Mouse (Mus musculus): ENCODE data around the gene Cfd.
A peak's percentile ranks its signal among the peaks of the same experiment; 100 is the strongest.

The Cfd gene

GRCm38 (mm10) chr10:79860079-79860911, 30.4 kb upstream of the Cfd start:
- no peak for DNase-seq (ENCODE audit: inconsistent age in 2 of 2, low spot score in 1 of 2)

DNA sequence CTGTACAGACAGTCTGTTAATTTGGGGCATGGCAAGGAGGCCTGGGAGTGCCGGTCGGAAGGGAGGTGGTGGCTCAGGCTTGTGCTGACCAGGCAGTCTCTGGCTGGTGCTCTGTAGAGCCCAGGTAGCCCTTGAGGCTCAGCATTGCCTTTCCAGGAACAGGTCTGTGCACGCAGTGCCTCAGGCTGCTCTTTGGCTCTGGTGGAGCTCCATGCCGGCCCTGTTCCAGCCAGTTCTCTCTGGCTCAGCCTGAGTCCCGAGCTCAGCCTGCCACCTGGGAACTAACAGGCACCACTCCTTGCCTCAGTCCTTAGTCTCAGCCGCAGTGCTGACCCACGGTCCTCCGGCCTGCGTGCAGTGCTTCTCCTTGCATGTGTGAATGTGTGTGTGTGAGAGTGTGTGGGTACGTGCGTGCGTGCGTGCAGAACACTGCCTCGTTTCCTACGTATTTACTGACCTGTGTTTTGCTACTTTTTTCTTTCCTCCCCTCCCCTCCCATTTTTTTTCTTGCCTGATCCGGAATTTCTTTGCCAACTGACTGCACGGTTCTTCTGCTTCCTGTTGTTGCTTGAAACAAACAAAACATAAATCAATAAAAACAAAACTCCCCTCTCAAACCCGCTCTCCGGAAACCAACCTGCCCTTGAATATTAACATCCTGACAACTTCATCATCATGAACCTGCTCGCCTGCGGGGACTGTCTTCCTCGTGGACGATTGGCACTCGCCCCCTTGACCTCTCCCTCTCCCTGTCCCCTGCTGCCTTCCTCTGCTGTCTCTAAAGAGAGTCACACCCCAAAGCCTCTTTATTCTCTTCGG, 29.2 kb upstream of the Cfd start:
- DNase-seq (ENCODE audit: inconsistent age in 2 of 2, low spot score in 1 of 2): peak in 1 of 2 experiments; percentile 46

GRCm38 (mm10) chr10:79862049-79862788, 28.4 kb upstream of the Cfd start:
- peak in 1 of 2 experiments; percentile 49 for DNase-seq (ENCODE audit: inconsistent age in 2 of 2, low spot score in 1 of 2)

GRCm38 (mm10) chr10:79862925-79863324, 27.7 kb upstream of the Cfd start:
- DNase-seq (ENCODE audit: inconsistent age in 2 of 2, low spot score in 1 of 2): peak in 1 of 2 experiments; percentile 48

DNA sequence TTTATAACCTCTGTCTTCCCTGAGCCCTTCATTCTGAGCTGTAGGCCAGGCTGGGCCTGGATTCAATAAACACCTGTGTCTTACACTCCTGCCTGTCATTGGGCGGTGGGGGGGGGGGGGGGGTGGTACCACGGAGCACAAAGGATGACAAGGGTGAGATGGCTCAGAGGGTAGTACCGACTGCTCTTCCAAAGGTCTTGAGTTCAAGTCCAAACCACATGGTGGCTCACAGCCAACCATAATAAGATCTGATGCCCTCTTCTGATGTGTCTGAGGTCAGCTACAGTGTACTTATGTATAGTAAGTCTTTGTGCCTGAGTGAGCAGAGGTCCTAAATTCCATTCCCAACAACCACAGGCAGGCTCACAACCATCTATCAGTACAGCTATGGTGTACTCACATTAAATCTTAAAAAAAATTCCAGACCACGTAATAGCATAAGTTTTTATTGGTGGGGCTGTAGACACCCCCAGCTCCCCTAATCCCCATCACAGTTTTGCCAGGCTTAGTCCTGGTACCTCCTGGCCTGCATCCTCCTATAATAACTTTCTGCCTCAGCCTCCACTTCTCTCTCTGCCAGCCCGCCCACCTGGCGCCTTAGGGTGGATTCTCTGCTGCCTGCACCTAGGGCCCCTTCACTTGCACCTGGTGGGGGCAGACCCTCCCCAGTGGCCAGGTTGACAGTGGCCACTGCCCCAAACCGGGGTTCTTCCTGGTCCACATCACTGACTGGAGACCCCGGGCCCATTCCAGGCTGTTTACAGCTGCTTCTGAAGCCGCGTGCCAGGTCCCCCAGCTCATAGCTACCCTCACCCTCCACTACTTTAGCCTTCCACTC, 26.1 kb upstream of the Cfd start:
- peak in 1 of 2 experiments; percentile 56 for DNase-seq (ENCODE audit: inconsistent age in 2 of 2, low spot score in 1 of 2)

- DNase-seq (ENCODE audit: inconsistent age in 2 of 2, low spot score in 1 of 2): peak; percentile 45 to 77
Observed at GRCm38 (mm10) chr10:79865189-79865601, 25.5 kb upstream of the Cfd start.

GRCm38 (mm10) chr10:79865801-79866295, 24.8 kb upstream of the Cfd start:
- DNase-seq (ENCODE audit: inconsistent age in 2 of 2, low spot score in 1 of 2): peak; percentile 66 to 91

DNA sequence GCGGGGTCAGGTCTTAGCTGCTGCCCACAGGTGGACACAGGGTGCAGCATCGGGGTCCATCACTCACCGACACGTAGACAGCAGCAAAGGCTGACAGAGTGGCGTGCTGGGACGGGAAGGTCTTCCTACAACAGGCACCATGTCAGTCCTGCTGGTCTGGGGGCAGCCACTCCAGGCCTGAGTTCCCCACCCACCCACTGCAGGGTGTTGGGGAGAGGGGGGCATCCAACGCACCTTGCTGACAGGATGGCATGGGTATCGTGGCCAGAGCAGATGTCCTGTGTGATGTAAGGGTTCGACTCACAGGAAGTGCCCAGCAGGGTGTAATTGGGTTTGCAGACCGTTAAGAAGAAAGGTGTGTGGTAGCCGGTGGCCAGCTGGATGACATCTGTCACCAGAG, 24.1 kb upstream of the Cfd start:
- peak in 1 of 2 experiments; percentile 34 for DNase-seq (ENCODE audit: inconsistent age in 2 of 2, low spot score in 1 of 2)

DNA sequence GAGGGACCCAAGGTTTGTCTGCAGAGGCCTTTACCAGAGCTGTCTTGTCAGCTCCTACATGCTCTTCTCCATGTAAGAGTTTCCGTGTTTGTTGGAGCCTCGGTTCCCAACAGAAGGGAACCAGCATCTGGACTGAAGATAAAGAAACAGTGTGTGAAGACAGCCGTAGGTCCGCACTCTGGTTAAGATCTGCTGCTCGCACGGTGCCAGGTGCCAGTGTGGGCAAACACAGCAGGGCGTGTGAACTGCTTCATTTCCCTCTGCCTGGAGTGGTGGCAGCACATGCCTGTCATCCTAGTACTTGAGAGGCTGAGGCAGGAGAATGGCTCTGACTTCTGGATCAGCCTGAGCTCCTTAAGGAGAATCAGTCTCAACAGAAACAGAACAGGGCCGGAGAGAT, 18.8 kb upstream of the Cfd start:
- DNase-seq (ENCODE audit: inconsistent age in 2 of 2, low spot score in 1 of 2): no peak

DNA sequence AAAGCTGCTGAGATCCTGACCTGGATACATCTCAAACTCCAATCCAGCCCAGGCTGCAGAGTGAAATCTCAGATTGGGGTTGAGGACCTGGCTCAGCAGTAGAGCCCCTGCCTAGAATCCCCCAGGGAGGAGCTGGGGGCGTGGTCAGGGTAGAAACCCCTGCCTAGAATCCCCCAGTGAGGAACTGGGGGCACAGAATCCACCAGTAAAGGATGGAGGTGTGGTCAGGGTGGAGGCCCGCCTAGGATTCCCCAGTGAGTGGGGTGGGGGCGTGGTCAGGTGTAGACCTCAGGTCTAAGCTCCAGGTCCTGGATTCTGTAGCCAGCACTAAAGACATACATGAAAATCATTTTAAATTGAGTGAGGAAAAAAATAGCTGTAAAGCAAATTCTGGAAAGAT, 17.8 kb upstream of the Cfd start:
- no peak for DNase-seq (ENCODE audit: inconsistent age in 2 of 2, low spot score in 1 of 2)

GRCm38 (mm10) chr10:79873313-79873712, 17.3 kb upstream of the Cfd start:
- no peak for DNase-seq (ENCODE audit: inconsistent age in 2 of 2, low spot score in 1 of 2)

DNA sequence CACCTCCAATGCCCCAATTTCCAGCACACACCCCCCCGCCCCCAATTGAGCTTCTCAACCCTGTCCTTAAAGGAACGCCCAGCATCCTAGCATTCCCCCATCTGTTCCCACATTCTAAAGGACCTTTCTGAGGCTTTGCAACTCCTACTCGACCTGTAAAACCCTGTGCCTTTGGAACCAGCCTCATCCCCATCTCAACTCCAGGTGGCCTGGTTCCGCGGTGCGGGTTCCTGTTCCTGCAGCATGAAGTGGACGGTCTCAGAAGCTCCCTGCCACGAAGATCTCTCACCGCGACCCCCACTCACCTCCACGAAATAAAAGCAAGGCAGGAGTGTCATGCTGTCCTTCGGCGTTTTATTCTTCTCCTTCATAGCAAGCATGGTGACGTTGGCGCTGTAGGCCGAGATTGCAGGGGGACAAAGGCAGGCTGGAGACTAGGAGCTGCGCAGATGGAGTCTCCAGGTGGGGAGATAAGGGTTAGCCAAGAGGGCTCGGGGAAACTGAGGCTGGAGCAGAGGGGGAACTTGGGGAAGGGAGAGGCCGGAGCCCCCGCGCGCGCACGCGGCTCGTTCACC, 16.9 kb upstream of the Cfd start:
- DNase-seq (ENCODE audit: inconsistent age in 2 of 2, low spot score in 1 of 2): no peak

- peak in 1 of 2 experiments; percentile 68 for DNase-seq (ENCODE audit: inconsistent age in 2 of 2, low spot score in 1 of 2)
Observed at GRCm38 (mm10) chr10:79874290-79874862, 16.3 kb upstream of the Cfd start, which contains the start of the genes Prtn3 and Plppr3. Gene Prtn3 (plus strand): TSS chr10:79874476. Gene Plppr3 (minus strand): TSS chr10:79874634.

DNA sequence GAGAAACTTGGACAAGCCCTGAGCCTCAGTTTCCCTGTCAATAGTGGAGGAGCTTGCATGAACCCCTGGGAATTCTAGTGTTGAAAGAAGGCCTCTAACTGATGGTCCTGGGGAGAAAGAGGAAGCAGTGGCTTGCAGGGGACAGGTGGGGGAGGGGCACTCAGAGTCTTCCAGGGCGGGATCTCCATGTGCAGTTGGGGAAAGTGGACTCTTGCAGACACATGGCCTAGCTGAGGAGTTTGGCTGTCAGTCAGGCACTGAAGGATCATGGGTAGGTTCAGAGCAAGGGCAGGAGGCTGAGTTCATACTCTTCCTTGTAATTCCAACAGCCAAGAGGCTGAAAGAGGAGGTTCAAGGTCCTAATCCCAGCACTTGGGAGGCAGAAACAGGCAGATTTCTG, 13.5 kb upstream of the Cfd start:
- no peak for DNase-seq (ENCODE audit: inconsistent age in 2 of 2, low spot score in 1 of 2)

DNA sequence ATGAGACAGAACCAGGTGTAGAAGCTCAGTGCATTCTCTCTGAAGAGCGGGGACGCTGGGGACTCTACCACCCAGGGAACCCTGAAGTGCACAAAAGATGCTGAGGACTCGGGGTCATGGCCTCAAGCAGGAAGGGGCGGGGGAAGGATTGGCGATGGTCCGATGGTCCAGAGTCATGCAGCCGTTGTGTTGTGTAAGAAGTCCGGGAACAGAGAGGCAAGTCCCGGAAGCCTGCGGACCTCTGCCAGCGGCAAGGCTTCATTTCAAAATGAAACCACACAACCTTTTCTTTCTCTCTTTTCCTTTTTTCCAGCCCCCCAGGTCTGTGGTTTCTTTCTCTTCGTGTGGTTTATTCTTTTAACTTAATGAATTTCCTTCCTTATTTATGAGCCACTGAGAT, 12.9 kb upstream of the Cfd start:
- peak; percentile 50 to 74 for DNase-seq (ENCODE audit: inconsistent age in 2 of 2, low spot score in 1 of 2)

DNA sequence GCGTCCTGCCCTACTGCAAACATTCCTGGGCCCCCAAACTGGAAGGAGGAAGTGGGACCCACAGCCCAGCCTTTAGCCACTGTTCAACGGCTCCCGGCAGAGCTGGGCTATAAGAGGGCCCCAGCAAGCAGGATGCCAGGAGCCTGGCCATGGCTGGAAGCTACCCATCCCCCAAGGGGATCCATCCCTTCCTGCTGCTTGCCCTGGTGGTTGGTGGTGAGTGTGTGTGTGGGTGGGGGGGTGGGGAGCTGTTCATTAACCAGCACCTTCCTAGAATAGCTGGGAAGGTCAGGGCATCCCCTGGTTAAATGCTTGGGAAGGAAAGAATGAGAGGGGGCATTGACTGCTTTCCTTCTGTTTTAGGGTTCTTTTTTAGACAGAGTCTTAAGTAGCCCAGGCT, 11.1 kb upstream of the Cfd start:
- DNase-seq (ENCODE audit: inconsistent age in 2 of 2, low spot score in 1 of 2): no peak

- no peak for DNase-seq (ENCODE audit: inconsistent age in 2 of 2, low spot score in 1 of 2)
Observed at GRCm38 (mm10) chr10:79880721-79881120, 9.9 kb upstream of the Cfd start.

- DNase-seq (ENCODE audit: inconsistent age in 2 of 2, low spot score in 1 of 2): peak in 1 of 2 experiments; percentile 63
Observed at GRCm38 (mm10) chr10:79881981-79882380, 8.7 kb upstream of the Cfd start.

DNA sequence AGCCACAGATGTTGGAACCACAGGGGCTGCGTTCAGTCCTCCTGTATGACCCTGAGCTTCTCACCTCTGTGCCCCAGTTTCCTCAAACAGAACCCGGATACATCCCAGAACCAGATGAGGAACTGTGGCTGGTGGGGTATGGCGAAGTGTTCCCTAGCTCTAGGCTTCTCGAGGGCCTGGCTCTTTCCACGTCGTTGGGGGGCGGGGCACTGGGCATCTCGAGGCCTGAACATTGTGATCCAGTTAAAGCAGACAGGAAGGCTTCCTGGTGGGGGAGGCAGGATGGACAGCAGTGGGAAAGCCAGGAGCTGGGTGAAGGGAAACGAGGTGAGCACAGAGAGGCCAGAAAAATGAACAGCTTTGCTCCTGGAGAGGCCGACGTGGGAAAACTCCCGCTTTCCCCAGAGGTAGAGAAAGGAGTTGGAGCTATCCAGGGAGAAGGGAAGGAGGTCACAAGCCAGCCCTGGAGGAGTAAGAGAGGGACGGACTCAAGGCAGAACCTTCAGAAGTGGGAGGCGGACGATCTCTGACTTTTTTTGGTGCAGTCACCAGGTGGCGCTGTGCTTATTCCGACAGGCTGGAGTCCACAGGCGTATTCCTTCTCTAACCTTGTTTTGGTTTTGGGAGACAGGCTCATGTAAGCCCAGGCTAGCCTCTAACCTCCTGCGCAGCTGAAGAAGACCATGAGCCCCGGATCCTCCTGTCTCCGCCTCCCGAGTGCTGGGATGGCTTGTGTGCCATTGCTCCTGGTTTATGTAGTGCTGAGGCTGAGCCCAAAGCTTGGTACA, 7.2 kb upstream of the Cfd start:
- peak; percentile 79 to 94 for DNase-seq (ENCODE audit: inconsistent age in 2 of 2, low spot score in 1 of 2)
